Mouse (Mus musculus) fibroblast of lung, adult 2 months (primary cell): Measurements from ENCODE around the gene Gm20715.
"Not testable (repeated sequence)": the region's sequence is repeated elsewhere in the genome, so short reads cannot be mapped to it uniquely, and the experiment has no call there.

ENCODE experiments used
- DNase-seq: peaks from one replicate; pipeline ENCODE4 v3.0.0-alpha.2; 2011; ENCODE audit warnings: low read depth

Gm20715 gene

DNA sequence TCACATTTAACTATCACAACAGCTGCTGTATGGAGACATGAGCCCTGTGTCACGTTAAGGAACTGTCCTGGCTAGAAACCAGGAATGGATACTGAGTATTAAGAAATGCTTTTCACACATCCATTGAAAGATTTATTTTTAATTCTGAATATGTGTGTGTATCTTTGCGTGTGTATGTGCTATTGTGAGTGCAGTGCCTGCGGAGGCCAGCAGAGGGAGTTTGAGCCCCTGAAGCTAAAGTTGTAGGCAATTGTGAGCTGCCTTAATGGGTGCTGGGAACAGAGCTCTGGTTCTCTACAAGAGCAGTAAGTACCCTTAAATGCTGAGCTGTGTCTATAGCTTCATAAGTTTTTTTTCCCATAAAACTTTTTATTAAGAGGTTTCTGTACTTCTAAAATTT is 19.3 kb downstream of the Gm20715 start:
- DNase-seq = no peak

DNA sequence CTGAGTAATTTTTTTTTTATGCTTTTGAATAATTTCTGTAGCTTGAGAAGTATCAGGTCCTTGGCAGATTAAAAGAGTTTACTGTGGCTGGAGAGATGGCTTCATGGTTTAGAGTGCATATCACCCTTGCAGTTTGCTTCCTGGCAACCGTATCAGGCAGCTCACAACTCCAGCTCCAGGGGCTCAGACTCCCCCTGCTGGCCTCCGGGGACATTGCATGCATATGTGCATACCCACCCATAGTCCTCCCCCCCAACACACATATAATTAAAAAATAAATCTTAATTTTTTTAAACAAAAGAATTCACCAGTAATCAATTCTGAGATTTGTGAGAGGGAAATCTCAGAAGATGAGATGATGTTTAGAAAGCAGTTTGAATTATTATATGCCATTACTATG is 20.3 kb downstream of the Gm20715 start:
- DNase-seq = no peak

DNA sequence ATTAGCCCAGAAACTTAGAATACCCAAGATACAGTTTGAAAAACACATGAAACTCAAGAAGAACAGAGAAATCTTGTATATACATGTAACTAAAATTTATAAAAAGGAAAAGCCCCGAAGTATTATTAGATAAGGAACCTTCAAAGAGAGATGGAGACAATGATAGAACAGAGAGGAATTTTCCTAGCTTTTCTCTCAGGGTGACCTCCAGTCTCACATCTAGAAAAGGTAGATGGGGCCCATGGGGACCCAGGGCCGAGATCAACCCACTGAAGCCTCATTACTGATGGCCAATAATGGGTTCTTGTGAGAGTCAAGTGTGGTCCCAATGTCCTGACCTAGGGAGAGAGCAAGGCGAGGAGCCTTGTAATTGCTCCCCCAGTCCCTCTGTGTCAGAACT is 28.3 kb downstream of the Gm20715 start, which contains the start of gene Olfr1344:
Gene Olfr1344, plus strand, starts transcription at position 301 of the 400 bp plus-strand sequence.
- no peak for DNase-seq

- no peak for DNase-seq
Measured at GRCm38 (mm10) chr7:6441173-6441572, 31.1 kb downstream of the Gm20715 start.

GRCm38 (mm10) chr7:6447771-6448170 is 37.7 kb downstream of the Gm20715 start:
- DNase-seq = no peak

DNA sequence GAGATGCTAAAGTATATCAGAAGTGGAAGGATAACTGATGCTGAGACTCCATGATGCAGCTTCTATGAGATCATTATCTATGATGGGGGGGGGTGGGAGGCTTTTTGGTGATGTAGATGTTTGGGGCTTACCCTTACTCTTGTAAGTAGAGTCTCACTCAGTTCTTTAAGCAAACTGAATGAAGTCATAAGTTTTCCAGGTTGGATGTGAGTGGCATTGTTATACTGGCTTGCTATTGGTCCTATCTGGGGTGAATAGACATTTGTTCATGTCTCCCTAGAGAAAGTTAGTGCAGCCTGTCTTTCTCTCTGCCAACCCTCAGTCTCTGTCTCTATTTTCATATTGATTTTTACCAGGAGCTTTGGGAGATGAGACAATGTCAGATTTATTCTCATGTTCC is 45.8 kb downstream of the Gm20715 start, which contains the start of gene Olfr1336:
Gene Olfr1336, plus strand, starts transcription at position 301 of the 400 bp plus-strand sequence.
- no peak for DNase-seq

- no peak for DNase-seq
Measured at GRCm38 (mm10) chr7:6456399-6456798, 46.3 kb downstream of the Gm20715 start.

DNA sequence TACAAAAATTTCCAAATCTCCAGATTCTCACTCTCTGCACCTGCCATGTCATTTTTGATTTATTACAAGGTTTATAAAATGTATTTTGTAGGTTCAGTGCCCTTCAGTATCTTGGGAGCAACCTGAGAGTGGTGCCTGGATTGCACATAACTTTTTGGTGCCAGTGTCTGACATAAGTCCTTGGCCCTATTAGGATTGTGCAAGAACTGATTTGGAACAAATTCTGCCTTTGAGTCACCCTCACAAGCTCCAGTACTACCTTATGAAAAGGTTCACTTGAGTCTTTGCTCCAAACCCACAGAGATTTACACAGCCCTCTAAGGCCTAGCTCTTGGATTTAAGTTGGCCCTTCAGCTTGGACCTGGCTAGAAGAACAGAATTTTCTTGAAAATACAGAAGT is 56.9 kb downstream of the Gm20715 start, which contains the start of gene Olfr1346:
Gene Olfr1346, plus strand, starts transcription at position 151 of the 400 bp plus-strand sequence.
- no peak for DNase-seq

GRCm38 (mm10) chr7:6477633-6478032 is 67.6 kb downstream of the Gm20715 start:
- DNase-seq = not testable (repeated sequence)

- no peak for DNase-seq
Measured at GRCm38 (mm10) chr7:6486841-6487240, 76.8 kb downstream of the Gm20715 start, which contains the start of gene Olfr5. Olfr5 (minus strand) TSS chr7:6486941.
